Mouse (Mus musculus) forebrain, embryonic 14.5 days (tissue): Measurements from ENCODE around the gene Itgal. TPM values are rescaled to one million over a fixed set of nuclear protein-coding genes. Genes with fewer than 3 reads are reported as not detected.
A peak's percentile ranks its signal among the peaks of the same experiment; 100 is the strongest.

ENCODE experiments used
- ATAC-seq: fragments of 200-750 bp; cut with Nextera tagmentation; 2 replicates; pipeline ENCODE4 v1.8.0; 2017; ENCODE audit warnings: mild to moderate bottlenecking, moderate library complexity
- DNase-seq: peaks from one replicate; pipeline ENCODE4 v3.0.0-alpha.2; 2015; ENCODE audit warnings: low spot score
- H3K27ac ChIP-seq: fragments of 300-500 bp; sonication (generic); 2 replicates; pipeline ENCODE4 v1.5.1; 2014; ENCODE audit warnings: low read depth, mild to moderate bottlenecking, control low read depth, low read length, moderate library complexity
- H3K27me3 ChIP-seq: fragments of 300-500 bp; sonication (generic); replicated peaks from 2 replicates; pipeline ENCODE4 v1.6.1; 2014; ENCODE audit warnings: low read length, control low read depth, mixed read lengths; ENCODE audit not compliant: control insufficient read depth, insufficient read depth
- H3K36me3 ChIP-seq: fragments of 300-500 bp; sonication (generic); 2 replicates; pipeline ENCODE4 v1.6.1; 2014; ENCODE audit warnings: low read length, control low read depth; ENCODE audit not compliant: control insufficient read depth, insufficient read depth
- H3K4me1 ChIP-seq: fragments of 300-500 bp; sonication (generic); 2 replicates; pipeline ENCODE4 v1.6.1; 2014; ENCODE audit warnings: antibody characterized with exemption, low read length, control low read depth; ENCODE audit not compliant: control insufficient read depth, insufficient read depth
- H3K4me2 ChIP-seq: fragments of 300-500 bp; sonication (generic); 2 replicates; pipeline ENCODE4 v1.6.1; 2014; ENCODE audit warnings: mild to moderate bottlenecking, control low read depth, low read length
- H3K4me3 ChIP-seq: fragments of 300-500 bp; sonication (generic); 2 replicates; pipeline ENCODE4 v1.5.1; 2014; ENCODE audit warnings: low read depth, low read length, control low read depth
- H3K9ac ChIP-seq: fragments of 300-500 bp; sonication (generic); 2 replicates; pipeline ENCODE4 v1.6.1; 2014; ENCODE audit warnings: mild to moderate bottlenecking, low read length, control low read depth, moderate library complexity
- H3K9me3 ChIP-seq: fragments of 300-500 bp; sonication (generic); replicated peaks from 2 replicates; pipeline ENCODE4 v1.6.1; 2016; ENCODE audit warnings: low read length, control low read depth, mixed read lengths; ENCODE audit not compliant: control insufficient read depth
- WGBS: fragments of 180-500 bp; shearing (Covaris S2); extraction: QIAGEN DNeasy Blood & Tissue Kit; methylation state at CpG from one replicate; pipeline ENCODE4 v1.1.7; 2014; 5-methylcytosine and 5-hydroxymethylcytosine counted together
- polyA plus RNA-seq: library from polyadenylated mRNA; unstranded; fragments of >200 nt; fragmentation: Nextera tagmentation; extraction: Ambion mirVana; gene quantifications from 2 replicates; pipeline ENCODE4 v1.2.1, GENCODE M21; 2014

Itgal gene
- polyA plus RNA-seq, 1 experiment from 2014 or later: 0.23 TPM

GRCm38 (mm10) chr7:127259186-127259905, 36.7 kb upstream of the Itgal start:
- WGBS: 73% methylated on average over 8 of the region's 8 CpGs
- no peak for ATAC-seq
- no peak overlapping the region for H3K27ac ChIP-seq
- H3K4me1 ChIP-seq: no peaks in the 10 kb centered on the region
- DNase-seq: no peak
- H3K9me3 ChIP-seq: no peaks in the 10 kb centered on the region
- H3K27me3 ChIP-seq: no peaks in the 10 kb centered on the region
- peak overlapping the region; percentile 59 for H3K4me3 ChIP-seq
- peaks cover 20% of the 10 kb centered on the region for H3K36me3 ChIP-seq
- no peak overlapping the region for H3K9ac ChIP-seq
- peak overlapping the region; percentile 70 for H3K4me2 ChIP-seq

GRCm38 (mm10) chr7:127260309-127261111, 35.5 kb upstream of the Itgal start, which contains the start of gene Dctpp1:
Dctpp1 (minus strand) TSS chr7:127260709.
- peaks cover 20% of the 10 kb centered on the region for H3K36me3 ChIP-seq
- H3K4me2 ChIP-seq: peak within 1 kb of the TSS; percentile 70
- H3K4me3 ChIP-seq: peak within 1 kb of the TSS; percentile 59
- peak within 1 kb of the TSS; percentile 70 for H3K9ac ChIP-seq
- DNase-seq (peak; percentile 99), ATAC-seq (peak; percentile 99)
- no peak within 1 kb of the TSS for H3K27ac ChIP-seq
- H3K9me3 ChIP-seq: no peaks in the 10 kb centered on the region
- under 1% methylated on average over 50 of the region's 50 CpGs for whole genome bisulfite sequencing
- H3K4me1 ChIP-seq: no peaks in the 10 kb centered on the region
- no peaks in the 10 kb centered on the region for H3K27me3 ChIP-seq

GRCm38 (mm10) chr7:127262218-127262961, 33.7 kb upstream of the Itgal start:
- no peak overlapping the region for H3K4me2 ChIP-seq
- DNase-seq: no peak
- no peaks in the 10 kb centered on the region for H3K27me3 ChIP-seq
- no peak overlapping the region for H3K4me3 ChIP-seq
- H3K9ac ChIP-seq: no peak overlapping the region
- WGBS: 83% methylated on average over 10 of the region's 10 CpGs
- H3K4me1 ChIP-seq: no peaks in the 10 kb centered on the region
- H3K36me3 ChIP-seq: peaks cover 4% of the 10 kb centered on the region
- no peaks in the 10 kb centered on the region for H3K9me3 ChIP-seq
- ATAC-seq: no peak
- no peak overlapping the region for H3K27ac ChIP-seq

- 91% methylated on average over 3 of the region's 3 CpGs for WGBS
- no peak for ATAC-seq
- Histone ChIP-seq H3K9ac (no peak overlapping the region), H3K27me3 (no peaks in the 10 kb centered on the region), H3K27ac (no peak overlapping the region), H3K4me2 (no peak overlapping the region), H3K36me3 (no peaks in the 10 kb centered on the region), H3K4me1 (no peaks in the 10 kb centered on the region), H3K4me3 (no peak overlapping the region), H3K9me3 (no peaks in the 10 kb centered on the region)
- DNase-seq: no peak
Measured at GRCm38 (mm10) chr7:127263526-127263925, 32.5 kb upstream of the Itgal start.

- DNase-seq: no peak
- WGBS: 92% methylated on average over 2 of the region's 2 CpGs
- no peak for ATAC-seq
Measured at GRCm38 (mm10) chr7:127270256-127270655, 25.8 kb upstream of the Itgal start.

GRCm38 (mm10) chr7:127270666-127271065, 25.4 kb upstream of the Itgal start:
- 91% methylated on average over 5 of the region's 5 CpGs for WGBS
- H3K9me3 ChIP-seq: no peaks in the 10 kb centered on the region
- H3K9ac ChIP-seq: no peak overlapping the region
- ATAC-seq (no peak), DNase-seq (no peak)
- H3K27ac ChIP-seq: no peak overlapping the region
- no peak overlapping the region for H3K4me2 ChIP-seq
- peaks cover 15% of the 10 kb centered on the region; the same call in 1 of the 2 replicates for H3K36me3 ChIP-seq
- H3K4me1 ChIP-seq: peaks cover 12% of the 10 kb centered on the region
- H3K4me3 ChIP-seq: no peak overlapping the region
- H3K27me3 ChIP-seq: no peaks in the 10 kb centered on the region

More at GRCm38 (mm10) chr7:127270256-127270655, 25.8 kb upstream of the Itgal start:
- no peak overlapping the region for H3K4me3 ChIP-seq
- H3K9ac ChIP-seq: no peak overlapping the region
- H3K9me3 ChIP-seq: no peaks in the 10 kb centered on the region
- H3K36me3 ChIP-seq: peaks cover 15% of the 10 kb centered on the region; the same call in 1 of the 2 replicates
- H3K27me3 ChIP-seq: no peaks in the 10 kb centered on the region
- no peak overlapping the region for H3K27ac ChIP-seq
- H3K4me2 ChIP-seq: no peak overlapping the region
- H3K4me1 ChIP-seq: peaks cover 12% of the 10 kb centered on the region

GRCm38 (mm10) chr7:127271093-127271492, 25.0 kb upstream of the Itgal start:
- no peaks in the 10 kb centered on the region for H3K27me3 ChIP-seq
- no peak for DNase-seq
- no peak for ATAC-seq
- H3K9ac ChIP-seq: no peak overlapping the region
- H3K4me3 ChIP-seq: no peak overlapping the region
- H3K9me3 ChIP-seq: no peaks in the 10 kb centered on the region
- H3K4me1 ChIP-seq: peaks cover 12% of the 10 kb centered on the region
- 91% methylated on average over 4 of the region's 4 CpGs for WGBS
- no peak overlapping the region for H3K27ac ChIP-seq
- H3K4me2 ChIP-seq: no peak overlapping the region
- peaks cover 15% of the 10 kb centered on the region; the same call in 1 of the 2 replicates for H3K36me3 ChIP-seq

- no peak overlapping the region for H3K27ac ChIP-seq
- H3K9ac ChIP-seq: no peak overlapping the region
- H3K4me1 ChIP-seq: peaks cover 12% of the 10 kb centered on the region
- H3K36me3 ChIP-seq: peaks cover 15% of the 10 kb centered on the region; the same call in 1 of the 2 replicates
- H3K4me3 ChIP-seq: no peak overlapping the region
- DNase-seq (no peak), ATAC-seq (no peak)
- no peaks in the 10 kb centered on the region for H3K27me3 ChIP-seq
- WGBS: 94% methylated on average over 15 of the region's 15 CpGs
- no peaks in the 10 kb centered on the region for H3K9me3 ChIP-seq
- H3K4me2 ChIP-seq: peak overlapping the region; percentile 90; the same call in 1 of the 2 replicates
Measured at GRCm38 (mm10) chr7:127272566-127272965, 23.5 kb upstream of the Itgal start.
